Mouse (Mus musculus): ENCODE measurements around the gene Gtf2h1. TPM values are rescaled to one million over a fixed set of nuclear protein-coding genes. Genes with fewer than 3 reads are reported as not detected.
"Not testable (repeated sequence)": the region's sequence is repeated elsewhere in the genome, so short reads cannot be mapped to it uniquely, and the experiment has no call there.

The Gtf2h1 gene
- polyA plus RNA-seq, 1 experiment from 2014 or later, result 45.7 TPM

- Histone ChIP-seq H3K27ac (ENCODE audit: low read length) (peak overlapping the region; percentile 60; the same call in 1 of the 2 replicates), H3K27me3 (ENCODE audit: insufficient read depth, low read length) (no peaks in the 10 kb centered on the region), H3K4me2 (replicated peaks; ENCODE audit: low read depth, low read length) (0 out of 2 replicates have a peak overlapping the region, but pooled peaks have one; percentile 23), H3K9me3 (ENCODE audit: low read length) (no peaks in the 10 kb centered on the region), H3K4me1 (ENCODE audit: insufficient read depth, low read length) (peaks cover 21% of the 10 kb centered on the region), H3K4me3 (ENCODE audit: low read length) (no peak overlapping the region), H3K36me3 (ENCODE audit: insufficient read depth, low read length) (peaks cover 8% of the 10 kb centered on the region), H3K9ac (replicated peaks; ENCODE audit: low read length) (0 out of 2 replicates have a peak overlapping the region, but pooled peaks have one; percentile 35)
- 71% methylated on average over 2 of the region's 2 CpGs for WGBS
- ATAC-seq (ENCODE audit: low FRiP score, low TSS enrichment), result no peak; the same call in 1 of the 2 replicates
Measured at GRCm38 (mm10) chr7:46827803-46828184, 31.9 kb downstream of the Gtf2h1 start.

DNA sequence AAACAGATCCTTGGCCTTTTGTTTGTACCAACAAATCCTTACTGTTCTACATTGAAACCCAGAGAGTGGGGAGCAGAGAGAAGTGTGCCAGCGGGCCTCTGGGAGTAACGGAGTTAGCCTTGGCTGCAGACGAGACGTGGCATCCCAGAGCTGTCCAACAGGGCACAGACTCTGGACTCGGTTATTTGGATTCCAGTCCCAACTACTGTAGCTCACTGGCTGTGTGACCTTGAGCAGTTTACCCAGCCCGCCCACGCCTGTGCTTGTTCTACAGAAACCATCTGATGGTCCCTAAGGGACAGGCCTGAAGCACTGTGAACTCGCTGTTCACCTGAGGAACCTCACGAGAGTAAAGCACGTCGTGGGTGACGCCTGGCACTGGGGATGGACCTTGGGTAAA lies 34.0 kb downstream of the Gtf2h1 start:
- Histone ChIP-seq H3K9me3 (ENCODE audit: low read length) (no peaks in the 10 kb centered on the region), H3K27me3 (ENCODE audit: insufficient read depth, low read length) (no peaks in the 10 kb centered on the region), H3K27ac (ENCODE audit: low read length) (no peak overlapping the region), H3K36me3 (ENCODE audit: insufficient read depth, low read length) (no peaks in the 10 kb centered on the region), H3K4me1 (ENCODE audit: insufficient read depth, low read length) (peaks cover 29% of the 10 kb centered on the region), H3K4me2 (replicated peaks; ENCODE audit: low read depth, low read length) (no peak overlapping the region), H3K4me3 (ENCODE audit: low read length) (no peak overlapping the region), H3K9ac (replicated peaks; ENCODE audit: low read length) (no peak overlapping the region)
- no peak for ATAC-seq (ENCODE audit: low FRiP score, low TSS enrichment)
- WGBS, result 76% methylated on average over 12 of the region's 12 CpGs

DNA sequence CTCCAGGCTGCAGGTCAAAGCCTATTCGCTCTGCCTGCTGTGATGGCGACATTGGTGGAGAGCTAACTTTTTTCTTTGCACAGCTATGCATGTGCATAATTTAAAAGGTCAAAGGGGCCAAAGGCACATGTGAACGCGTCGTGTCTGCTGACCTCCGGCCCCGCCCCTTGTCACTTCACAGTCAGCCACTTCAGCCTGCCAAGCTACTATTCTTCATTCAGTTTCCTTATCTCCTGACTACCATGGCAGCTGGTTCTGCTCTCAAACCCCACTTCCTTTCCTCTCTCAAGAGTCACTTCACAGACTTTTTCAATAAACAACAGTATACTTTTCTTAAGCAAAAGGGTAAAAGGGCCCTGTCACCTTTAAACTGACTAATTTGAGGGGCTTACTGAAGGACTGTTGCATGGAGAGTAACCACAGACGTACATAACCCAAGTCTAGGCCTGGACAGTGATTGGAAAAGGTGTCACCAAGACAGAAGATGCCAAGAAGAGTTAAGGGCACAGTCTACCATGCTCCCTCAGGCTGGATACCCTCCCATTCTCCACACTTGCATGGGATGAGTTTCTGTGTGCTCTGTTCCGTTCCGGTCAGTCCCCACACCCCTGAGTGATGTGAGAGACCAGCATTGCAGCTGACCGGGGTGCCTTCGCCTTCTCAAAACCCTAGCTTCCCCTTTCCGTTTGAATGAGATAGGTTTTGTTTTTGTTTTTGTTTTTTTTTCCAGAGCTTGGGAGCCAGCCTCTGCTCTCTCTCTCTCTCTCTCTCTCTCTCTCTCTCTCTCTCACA lies 35.1 kb downstream of the Gtf2h1 start:
- no peaks in the 10 kb centered on the region for H3K27me3 ChIP-seq (ENCODE audit: insufficient read depth, low read length)
- no peak overlapping the region for H3K9ac ChIP-seq (replicated peaks; ENCODE audit: low read length)
- 0 out of 2 replicates have a peak overlapping the region, but pooled peaks have one; percentile 7 for H3K27ac ChIP-seq (ENCODE audit: low read length)
- no peak overlapping the region for H3K4me3 ChIP-seq (ENCODE audit: low read length)
- H3K4me2 ChIP-seq (replicated peaks; ENCODE audit: low read depth, low read length), result no peak overlapping the region
- H3K4me1 ChIP-seq (ENCODE audit: insufficient read depth, low read length), result peaks cover 29% of the 10 kb centered on the region
- 53% methylated on average over 13 of the region's 13 CpGs for WGBS
- ATAC-seq (ENCODE audit: low FRiP score, low TSS enrichment), result no peak
- H3K36me3 ChIP-seq (ENCODE audit: insufficient read depth, low read length), result no peaks in the 10 kb centered on the region
- H3K9me3 ChIP-seq (ENCODE audit: low read length), result no peaks in the 10 kb centered on the region

- Histone ChIP-seq H3K27me3 (ENCODE audit: insufficient read depth, low read length) (no peaks in the 10 kb centered on the region), H3K9ac (replicated peaks; ENCODE audit: low read length) (no peak overlapping the region), H3K4me2 (replicated peaks; ENCODE audit: low read depth, low read length) (no peak overlapping the region), H3K4me1 (ENCODE audit: insufficient read depth, low read length) (peaks cover 29% of the 10 kb centered on the region), H3K4me3 (ENCODE audit: low read length) (no peak overlapping the region), H3K36me3 (ENCODE audit: insufficient read depth, low read length) (no peaks in the 10 kb centered on the region), H3K9me3 (ENCODE audit: low read length) (no peaks in the 10 kb centered on the region), H3K27ac (ENCODE audit: low read length) (no peak overlapping the region)
- WGBS, result 78% methylated on average over 8 of the region's 8 CpGs
- no peak for ATAC-seq (ENCODE audit: low FRiP score, low TSS enrichment)
Measured at GRCm38 (mm10) chr7:46831693-46832092, 35.8 kb downstream of the Gtf2h1 start.

DNA sequence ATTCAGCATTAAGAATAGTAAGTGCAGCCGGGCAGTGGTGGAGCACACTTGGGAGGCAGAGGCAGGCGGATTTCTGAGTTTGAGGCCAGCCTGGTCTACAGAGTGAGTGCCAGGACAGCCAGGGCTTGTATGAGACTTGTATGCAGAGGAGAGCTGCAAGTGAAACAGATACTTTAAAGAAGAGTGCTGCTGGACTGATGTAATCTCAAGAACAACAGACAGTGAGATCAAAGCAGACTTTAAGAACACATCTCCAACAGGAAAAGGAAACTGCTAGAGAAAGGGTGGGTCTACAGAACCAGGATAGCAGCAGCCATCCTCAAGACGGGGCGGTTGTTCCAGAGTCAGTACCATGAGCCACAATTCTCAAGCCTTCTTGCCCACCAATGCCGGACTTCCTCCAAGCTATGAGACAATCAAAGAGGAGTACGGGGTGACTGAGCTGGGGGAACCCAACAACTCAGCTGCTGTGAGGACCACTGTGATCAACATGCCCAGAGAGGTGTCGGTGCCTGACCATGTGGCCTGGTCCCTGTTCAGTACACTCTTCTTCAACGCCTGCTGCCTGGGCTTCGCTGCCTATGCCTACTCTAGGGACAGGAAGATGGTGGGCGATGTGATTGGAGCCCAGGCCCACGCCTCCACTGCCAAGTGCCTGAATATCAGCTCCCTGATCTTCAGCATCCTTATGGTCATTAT lies 36.4 kb downstream of the Gtf2h1 start:
- H3K36me3 ChIP-seq (ENCODE audit: insufficient read depth, low read length); H3K27me3 ChIP-seq (ENCODE audit: insufficient read depth, low read length); H3K4me3 ChIP-seq (ENCODE audit: low read length); H3K9ac ChIP-seq (replicated peaks; ENCODE audit: low read length); H3K27ac ChIP-seq (ENCODE audit: low read length); H3K4me2 ChIP-seq (replicated peaks; ENCODE audit: low read depth, low read length); H3K9me3 ChIP-seq (ENCODE audit: low read length); ATAC-seq (ENCODE audit: low FRiP score, low TSS enrichment): not testable (repeated sequence)
- WGBS, result 87% methylated on average over 11 of the region's 11 CpGs
- peaks cover 25% of the 10 kb centered on the region for H3K4me1 ChIP-seq (ENCODE audit: insufficient read depth, low read length)

DNA sequence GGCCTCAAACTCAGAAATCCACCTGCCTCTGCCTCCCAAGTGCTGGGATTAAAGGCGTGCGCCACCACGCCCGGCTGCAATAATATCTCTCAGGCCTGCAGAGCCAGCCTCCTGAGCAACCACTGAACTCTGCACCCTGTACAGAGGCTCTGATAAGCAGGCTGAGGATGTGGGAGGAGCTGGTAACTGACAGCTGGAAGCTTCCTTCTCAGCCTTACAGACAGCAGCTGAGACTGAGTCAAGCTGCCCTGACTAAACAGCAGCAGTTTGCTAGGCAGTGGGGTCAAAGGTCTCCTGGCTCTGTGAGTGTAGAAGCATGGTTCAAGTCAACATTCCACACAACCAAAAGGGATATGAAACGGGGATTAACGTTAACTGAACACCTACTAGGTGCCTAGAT lies 37.4 kb downstream of the Gtf2h1 start:
- ATAC-seq (ENCODE audit: low FRiP score, low TSS enrichment), result peak; percentile 88
- H3K9ac ChIP-seq (replicated peaks; ENCODE audit: low read length), result no peak overlapping the region
- no peak overlapping the region for H3K4me2 ChIP-seq (replicated peaks; ENCODE audit: low read depth, low read length)
- H3K27me3 ChIP-seq (ENCODE audit: insufficient read depth, low read length), result no peaks in the 10 kb centered on the region
- 41% methylated on average over 6 of the region's 6 CpGs for WGBS
- no peak overlapping the region; the same call in 1 of the 2 replicates for H3K27ac ChIP-seq (ENCODE audit: low read length)
- H3K9me3 ChIP-seq (ENCODE audit: low read length), result no peaks in the 10 kb centered on the region
- no peaks in the 10 kb centered on the region for H3K36me3 ChIP-seq (ENCODE audit: insufficient read depth, low read length)
- no peak overlapping the region for H3K4me3 ChIP-seq (ENCODE audit: low read length)
- peaks cover 25% of the 10 kb centered on the region for H3K4me1 ChIP-seq (ENCODE audit: insufficient read depth, low read length)

- Histone ChIP-seq H3K4me2 (replicated peaks; ENCODE audit: low read depth, low read length) (no peak overlapping the region), H3K4me3 (ENCODE audit: low read length) (no peak overlapping the region), H3K4me1 (ENCODE audit: insufficient read depth, low read length) (peaks cover 30% of the 10 kb centered on the region), H3K9ac (replicated peaks; ENCODE audit: low read length) (no peak overlapping the region), H3K27ac (ENCODE audit: low read length) (peak overlapping the region; percentile 34; the same call in 1 of the 2 replicates), H3K27me3 (ENCODE audit: insufficient read depth, low read length) (no peaks in the 10 kb centered on the region), H3K9me3 (ENCODE audit: low read length) (no peaks in the 10 kb centered on the region), H3K36me3 (ENCODE audit: insufficient read depth, low read length) (no peaks in the 10 kb centered on the region)
- no peak for ATAC-seq (ENCODE audit: low FRiP score, low TSS enrichment)
- WGBS, result 88% methylated on average over 7 of the region's 7 CpGs
Measured at GRCm38 (mm10) chr7:46833670-46834255, 37.9 kb downstream of the Gtf2h1 start.

DNA sequence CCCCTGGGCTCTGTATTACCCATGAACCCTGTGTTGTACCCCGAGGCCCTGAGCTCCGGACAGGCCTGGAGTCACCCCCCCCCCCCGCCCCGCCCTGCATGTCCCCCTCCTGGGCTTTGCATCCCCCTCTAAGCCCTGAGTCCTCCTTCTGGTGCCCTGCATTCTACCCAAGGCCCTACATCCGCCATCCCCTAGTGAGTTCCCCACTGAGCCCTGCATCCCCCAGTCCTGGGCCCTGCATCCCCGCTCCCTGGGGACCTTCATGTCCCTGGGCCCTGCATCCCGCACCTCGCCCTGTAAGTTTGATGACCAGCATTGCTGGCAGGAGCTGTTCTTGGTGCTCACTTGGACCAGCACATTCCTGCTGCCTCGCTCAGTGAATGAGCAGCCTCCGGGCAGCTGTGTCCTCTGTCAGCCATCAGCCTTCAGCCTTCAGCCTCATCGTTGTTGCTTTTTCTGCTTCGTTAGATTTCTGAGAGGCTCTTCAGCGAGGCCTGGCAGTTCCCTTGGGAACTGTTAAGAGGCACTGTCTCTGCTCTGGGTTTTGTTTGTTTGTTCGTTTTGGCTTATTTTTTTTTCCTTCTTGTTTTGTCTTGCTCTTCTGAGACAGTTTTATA lies 39.2 kb downstream of the Gtf2h1 start:
- H3K4me2 ChIP-seq (replicated peaks; ENCODE audit: low read depth, low read length), result no peak overlapping the region
- H3K27me3 ChIP-seq (ENCODE audit: insufficient read depth, low read length), result no peaks in the 10 kb centered on the region
- no peak for ATAC-seq (ENCODE audit: low FRiP score, low TSS enrichment)
- no peak overlapping the region for H3K9ac ChIP-seq (replicated peaks; ENCODE audit: low read length)
- no peak overlapping the region for H3K27ac ChIP-seq (ENCODE audit: low read length)
- H3K4me1 ChIP-seq (ENCODE audit: insufficient read depth, low read length), result peaks cover 43% of the 10 kb centered on the region
- no peaks in the 10 kb centered on the region for H3K36me3 ChIP-seq (ENCODE audit: insufficient read depth, low read length)
- 38% methylated on average over 10 of the region's 14 CpGs for WGBS
- no peaks in the 10 kb centered on the region for H3K9me3 ChIP-seq (ENCODE audit: low read length)
- H3K4me3 ChIP-seq (ENCODE audit: low read length), result no peak overlapping the region

DNA sequence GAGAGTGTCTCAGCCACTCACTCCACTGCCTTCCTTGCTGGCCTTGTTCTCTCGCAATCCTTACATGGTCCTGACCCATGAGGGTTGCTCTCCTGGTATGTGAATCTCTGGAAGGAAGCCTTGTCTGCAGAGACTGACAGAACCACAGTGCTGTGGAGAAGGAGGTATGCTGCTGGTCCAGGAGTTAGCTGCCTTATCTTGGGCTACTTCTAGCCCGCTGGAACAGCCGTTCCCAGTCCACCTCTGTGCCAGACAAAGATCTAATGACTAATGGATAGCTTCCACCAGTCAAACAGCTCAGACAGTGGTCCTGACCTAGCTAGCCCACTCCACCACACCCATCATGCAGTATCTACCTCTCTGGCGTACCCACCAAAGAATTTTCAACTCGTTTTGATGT lies 40.5 kb downstream of the Gtf2h1 start:
- ATAC-seq (ENCODE audit: low FRiP score, low TSS enrichment), result no peak
- no peak overlapping the region for H3K4me2 ChIP-seq (replicated peaks; ENCODE audit: low read depth, low read length)

More for the DNA sequence above, 40.5 kb downstream of the Gtf2h1 start:
- Histone ChIP-seq H3K4me3 (ENCODE audit: low read length) (no peak overlapping the region), H3K9ac (replicated peaks; ENCODE audit: low read length) (no peak overlapping the region), H3K9me3 (ENCODE audit: low read length) (no peaks in the 10 kb centered on the region), H3K27ac (ENCODE audit: low read length) (no peak overlapping the region), H3K27me3 (ENCODE audit: insufficient read depth, low read length) (no peaks in the 10 kb centered on the region), H3K4me1 (ENCODE audit: insufficient read depth, low read length) (peaks cover 36% of the 10 kb centered on the region), H3K36me3 (ENCODE audit: insufficient read depth, low read length) (no peaks in the 10 kb centered on the region)
- 80% methylated on average over 5 of the region's 5 CpGs for WGBS

Measured in kidney, embryonic 16.5 days (tissue).